Mouse (Mus musculus) midbrain, postnatal 0 days (tissue): Measurements from ENCODE around the gene Tha1. TPM values are rescaled to one million over a fixed set of nuclear protein-coding genes. Genes with fewer than 3 reads are reported as not detected.

Source experiments
- ATAC-seq: fragments of 200-750 bp; cut with Nextera tagmentation; 2 replicates; pipeline ENCODE4 v1.8.0; 2017; ENCODE audit warnings: moderate number of reproducible peaks, mild to moderate bottlenecking, moderate TSS enrichment, moderate library complexity; ENCODE audit not compliant: low FRiP score
- DNase-seq: peaks from one replicate; pipeline ENCODE4 v3.0.0-alpha.2; 2015; ENCODE audit warnings: low spot score
- H3K27ac ChIP-seq: fragments of 300-500 bp; sonication (generic); 2 replicates; pipeline ENCODE4 v1.5.1; 2014; ENCODE audit warnings: low read depth, mild to moderate bottlenecking, low read length, mixed read lengths
- H3K27me3 ChIP-seq: fragments of 300-500 bp; sonication (generic); 2 replicates; pipeline ENCODE4 v1.6.1; 2014; ENCODE audit warnings: low read length, control low read depth, mixed read lengths; ENCODE audit not compliant: insufficient read depth
- H3K36me3 ChIP-seq: fragments of 300-500 bp; sonication (generic); 2 replicates; pipeline ENCODE4 v1.6.1; 2014; ENCODE audit warnings: low read length, control low read depth, mixed read lengths; ENCODE audit not compliant: insufficient read depth
- H3K4me1 ChIP-seq: fragments of 300-500 bp; sonication (generic); 2 replicates; pipeline ENCODE4 v1.6.1; 2014; ENCODE audit warnings: mild to moderate bottlenecking, control low read depth, antibody characterized with exemption, low read length, mixed read lengths; ENCODE audit not compliant: insufficient read depth
- H3K4me2 ChIP-seq: fragments of 300-500 bp; sonication (generic); 2 replicates; pipeline ENCODE4 v1.6.1; 2014; ENCODE audit warnings: low read depth, mild to moderate bottlenecking, low read length, mixed read lengths; ENCODE audit not compliant: poor library complexity, severe bottlenecking
- H3K4me3 ChIP-seq: fragments of 300-500 bp; sonication (generic); 2 replicates; pipeline ENCODE4 v1.5.1; 2014; ENCODE audit warnings: low read depth, mild to moderate bottlenecking, low read length, moderate library complexity
- H3K9ac ChIP-seq: fragments of 300-500 bp; sonication (generic); replicated peaks from 2 replicates; pipeline ENCODE4 v1.6.1; 2014; ENCODE audit warnings: mild to moderate bottlenecking, low read length, moderate library complexity, mixed read lengths; ENCODE audit not compliant: poor library complexity, severe bottlenecking
- H3K9me3 ChIP-seq: fragments of 300-500 bp; sonication (generic); 2 replicates; pipeline ENCODE4 v1.6.1; 2016; ENCODE audit warnings: low read length, control low read depth
- CTCF ChIP-seq: IDR thresholded peaks from 2 replicates; pipeline ENCODE4 v1.5.1; 2016; ENCODE audit warnings: antibody characterized with exemption, mild to moderate bottlenecking
- WGBS: fragments of 180-500 bp; shearing (Covaris S2); extraction: QIAGEN DNeasy Blood & Tissue Kit; methylation state at CpG from one replicate; pipeline ENCODE4 v1.1.7; 2014; 5-methylcytosine and 5-hydroxymethylcytosine counted together
- polyA plus RNA-seq: library from polyadenylated mRNA; unstranded; fragments of >200 nt; fragmentation: Nextera tagmentation; extraction: Ambion mirVana; gene quantifications from 2 replicates; pipeline ENCODE4 v1.2.1, GENCODE M21; 2015
- total RNA-seq: library from RNA; depleted of rRNA; stranded (reverse); fragments of >200 nt; gene quantifications from 2 replicates; pipeline ENCODE4 v1.2.3, GENCODE M21; 2014

Tha1 gene
- total and polyA plus RNA-seq, 2 experiments from 2014 or later: 3.0 to 3.8 TPM

DNA sequence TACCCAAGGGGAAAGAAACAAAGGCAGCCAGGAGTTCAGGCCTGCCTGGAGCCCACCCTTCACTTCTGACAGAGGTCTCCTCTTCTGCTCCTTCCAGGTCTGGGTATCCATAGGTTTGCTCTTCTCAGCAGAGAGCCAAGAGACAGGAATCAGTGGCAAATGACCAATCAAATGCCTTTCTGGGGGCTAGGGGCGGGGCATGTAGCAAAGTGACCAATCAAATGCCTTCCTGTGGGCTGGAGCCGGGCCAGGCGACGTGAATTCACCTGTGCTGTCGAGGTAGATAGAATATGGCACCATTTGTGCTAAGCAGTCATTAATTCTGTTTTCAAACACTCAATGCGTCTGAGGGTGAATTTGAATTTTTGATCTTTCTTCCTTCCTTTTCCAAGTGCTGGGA lies 18.9 kb upstream of the Tha1 start:
- no peak overlapping the region for H3K9ac ChIP-seq
- ATAC-seq: no peak
- no peak for TF ChIP-seq CTCF
- WGBS: 59% methylated on average over 6 of the region's 6 CpGs
- no peaks in the 10 kb centered on the region for H3K9me3 ChIP-seq
- peaks cover 19% of the 10 kb centered on the region for H3K4me1 ChIP-seq
- no peaks in the 10 kb centered on the region; the same call in 1 of the 2 replicates for H3K27me3 ChIP-seq
- H3K4me2 ChIP-seq: no peak overlapping the region
- no peak overlapping the region for H3K4me3 ChIP-seq
- no peak overlapping the region for H3K27ac ChIP-seq
- no peak for DNase-seq
- no peaks in the 10 kb centered on the region for H3K36me3 ChIP-seq

DNA sequence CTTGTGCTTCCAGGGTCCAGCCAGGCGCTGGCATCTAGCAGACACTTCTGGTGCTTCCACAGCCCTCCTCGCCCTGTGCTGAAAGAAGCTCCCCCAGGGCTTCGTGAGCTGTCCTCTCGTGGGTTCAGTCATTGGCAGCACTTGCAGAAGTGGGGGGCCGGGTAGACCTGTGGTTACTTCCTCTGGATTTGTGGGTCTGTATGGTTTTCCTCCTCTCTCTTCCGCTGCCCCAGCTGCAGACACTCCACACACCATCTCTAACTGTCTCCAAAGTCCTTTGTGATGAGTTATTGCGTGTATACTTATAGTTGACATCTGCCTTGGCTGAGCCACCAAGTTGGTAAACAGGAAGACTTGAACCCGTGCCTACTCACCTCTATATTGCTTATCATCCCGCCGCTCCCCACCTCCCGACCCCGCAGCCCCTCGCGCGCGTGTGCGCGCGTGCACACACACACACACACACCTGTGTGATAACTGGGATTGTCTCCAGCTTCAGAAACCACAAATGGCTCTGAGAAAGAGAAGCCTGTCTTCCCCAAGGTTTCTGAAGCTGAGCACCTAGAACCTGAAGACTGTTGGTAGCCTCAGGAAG lies 18.4 kb upstream of the Tha1 start:
- no peak overlapping the region for H3K27ac ChIP-seq
- WGBS: 94% methylated on average over 19 of the region's 19 CpGs
- no peaks in the 10 kb centered on the region for H3K36me3 ChIP-seq
- H3K4me3 ChIP-seq: no peak overlapping the region
- H3K27me3 ChIP-seq: no peaks in the 10 kb centered on the region; the same call in 1 of the 2 replicates
- H3K4me1 ChIP-seq: peaks cover 19% of the 10 kb centered on the region
- H3K9me3 ChIP-seq: no peaks in the 10 kb centered on the region
- no peak for ATAC-seq
- DNase-seq: no peak
- no peak overlapping the region for H3K4me2 ChIP-seq
- H3K9ac ChIP-seq: no peak overlapping the region
- no peak for TF ChIP-seq CTCF

DNA sequence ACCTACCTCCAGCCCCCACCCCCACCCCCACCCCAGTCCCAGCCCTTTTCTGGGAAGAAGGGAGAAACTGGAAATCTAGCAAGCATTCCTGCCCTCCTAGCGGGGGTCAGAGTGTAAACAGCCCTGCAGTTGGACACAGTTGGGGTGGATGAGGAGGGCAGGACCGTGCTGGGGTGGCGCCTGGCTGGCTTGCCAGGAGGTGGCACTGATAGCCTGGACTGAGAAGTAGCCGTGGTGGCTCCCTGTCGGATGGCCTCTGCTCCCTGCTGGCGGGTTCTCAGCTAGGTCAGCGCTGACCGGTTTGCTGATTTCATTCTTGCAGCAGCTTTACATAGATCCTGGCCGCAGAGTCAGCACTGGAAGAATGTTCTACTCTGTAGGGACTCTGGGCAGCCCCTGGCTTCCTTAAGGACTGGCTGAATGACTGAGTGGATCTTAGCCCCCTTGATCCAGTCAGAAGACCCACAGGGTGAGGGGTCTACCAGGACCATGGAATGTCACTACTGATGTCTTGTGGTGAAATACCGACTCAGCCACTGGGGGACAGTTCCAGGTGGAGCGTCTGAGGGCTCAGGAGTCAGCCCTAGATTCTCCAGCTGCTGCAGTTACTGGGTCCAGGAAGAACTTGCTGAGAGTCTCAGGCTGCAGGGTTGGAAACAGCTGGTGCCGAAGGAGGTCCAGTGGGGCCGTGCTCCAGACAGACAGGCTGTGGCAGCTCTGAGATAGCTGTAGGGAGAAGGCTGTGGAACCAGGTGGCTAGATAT lies 17.4 kb upstream of the Tha1 start:
- no peak overlapping the region for H3K4me3 ChIP-seq
- H3K4me1 ChIP-seq: peaks cover 19% of the 10 kb centered on the region
- H3K27ac ChIP-seq: no peak overlapping the region
- no peaks in the 10 kb centered on the region for H3K36me3 ChIP-seq
- H3K9ac ChIP-seq: no peak overlapping the region
- DNase-seq (no peak), ATAC-seq (peak; percentile 44; the same call in 1 of the 2 replicates)
- H3K9me3 ChIP-seq: no peaks in the 10 kb centered on the region
- H3K4me2 ChIP-seq: no peak overlapping the region
- no peaks in the 10 kb centered on the region; the same call in 1 of the 2 replicates for H3K27me3 ChIP-seq
- TF ChIP-seq CTCF: peak; percentile 49
- 33% methylated on average over 13 of the region's 13 CpGs for WGBS

DNA sequence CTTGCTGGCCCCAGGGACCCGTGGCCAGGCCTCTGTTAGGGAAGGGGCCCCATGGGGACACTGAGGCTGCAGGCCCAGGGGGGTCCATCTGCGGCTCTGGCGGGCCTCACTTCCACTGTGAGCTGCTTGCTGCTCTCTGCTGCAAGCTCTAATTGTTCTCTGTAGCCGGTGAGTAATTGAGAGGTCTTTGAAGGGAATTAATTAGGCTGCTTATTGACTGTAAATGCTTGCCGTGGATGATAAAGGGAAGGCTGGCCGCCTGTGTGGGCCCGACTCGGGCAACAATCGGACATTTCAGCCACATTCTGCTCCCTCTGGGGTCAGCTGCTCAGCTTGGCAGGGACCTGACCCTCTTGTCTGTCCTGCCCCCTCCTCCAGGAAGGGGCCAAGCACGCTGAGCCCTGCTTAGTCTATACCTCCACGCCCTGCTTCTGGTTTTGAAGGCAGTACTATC lies 16.6 kb upstream of the Tha1 start:
- H3K9ac ChIP-seq: no peak overlapping the region
- ATAC-seq: no peak
- no peaks in the 10 kb centered on the region; the same call in 1 of the 2 replicates for H3K27me3 ChIP-seq
- no peak for DNase-seq
- no peak for TF ChIP-seq CTCF
- H3K27ac ChIP-seq: no peak overlapping the region
- H3K9me3 ChIP-seq: no peaks in the 10 kb centered on the region
- no peaks in the 10 kb centered on the region for H3K36me3 ChIP-seq
- H3K4me2 ChIP-seq: 0 out of 2 replicates have a peak overlapping the region, but pooled peaks have one; percentile 37
- peaks cover 19% of the 10 kb centered on the region for H3K4me1 ChIP-seq
- H3K4me3 ChIP-seq: no peak overlapping the region
- 10% methylated on average over 11 of the region's 11 CpGs for WGBS

DNA sequence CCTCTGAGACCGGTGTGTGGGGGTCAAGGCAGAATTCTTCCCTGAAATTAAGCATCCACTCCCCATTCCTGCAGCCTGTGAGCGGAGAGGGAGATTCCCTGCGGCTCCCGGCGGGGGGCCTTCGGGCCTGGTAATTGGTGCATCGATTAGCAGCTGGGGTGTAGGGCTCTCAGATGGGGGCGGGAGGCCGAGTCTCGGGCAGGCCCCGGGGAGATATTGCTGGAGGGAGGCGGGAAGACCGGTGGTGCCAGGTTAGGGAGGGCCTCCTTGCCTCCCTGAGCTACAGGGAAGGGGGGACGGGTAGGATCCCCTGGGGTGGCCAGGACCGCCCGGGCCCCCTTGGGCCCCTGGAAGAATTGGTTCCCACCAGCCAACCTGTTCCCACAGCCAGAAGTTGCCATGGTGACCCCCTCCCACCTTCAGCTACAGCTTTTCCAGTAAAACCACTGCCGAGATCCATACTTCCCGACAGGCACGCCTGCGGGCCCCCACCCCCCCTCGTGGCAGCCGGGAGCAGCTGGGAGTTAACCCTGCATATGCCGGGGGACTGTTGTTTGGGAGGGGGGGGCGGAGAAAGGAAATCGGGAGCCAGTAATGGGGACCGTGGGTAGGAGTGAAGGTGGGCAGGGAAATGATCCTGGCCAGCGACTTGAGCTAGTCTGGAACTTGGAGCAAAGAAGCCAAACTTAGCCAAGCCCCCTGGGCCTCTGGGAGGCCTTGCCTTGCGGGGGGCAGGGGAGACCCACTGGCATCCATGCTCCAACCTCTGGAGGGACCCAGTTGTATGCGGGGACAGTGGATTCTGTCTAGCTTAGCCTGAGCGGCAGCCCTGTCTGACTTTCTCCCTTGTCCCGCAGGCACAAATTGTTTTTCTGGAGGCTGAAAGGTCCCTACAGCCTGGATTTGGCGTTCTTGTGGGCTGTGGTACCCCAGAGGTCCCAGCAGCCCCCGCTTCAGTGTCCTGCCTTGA lies 15.9 kb upstream of the Tha1 start:
- no peak overlapping the region for H3K27ac ChIP-seq
- 6% methylated on average over 33 of the region's 33 CpGs for WGBS
- peak overlapping the region; percentile 12; the same call in 1 of the 2 replicates for H3K4me3 ChIP-seq
- no peaks in the 10 kb centered on the region for H3K36me3 ChIP-seq
- H3K4me1 ChIP-seq: peaks cover 19% of the 10 kb centered on the region
- TF ChIP-seq CTCF: no peak
- no peaks in the 10 kb centered on the region for H3K9me3 ChIP-seq
- peak overlapping the region; percentile 37 for H3K4me2 ChIP-seq
- no peak for ATAC-seq
- DNase-seq: no peak
- H3K27me3 ChIP-seq: no peaks in the 10 kb centered on the region; the same call in 1 of the 2 replicates
- 0 out of 2 replicates have a peak overlapping the region, but pooled peaks have one; percentile 24 for H3K9ac ChIP-seq
